Mouse (Mus musculus) embryo, embryonic 11 days (tissue): ENCODE measurements around the gene Creg2.
"Not testable (repeated sequence)": the region's sequence is repeated elsewhere in the genome, so short reads cannot be mapped to it uniquely, and the experiment has no call there.

Experiments
- DNase-seq: peaks from one replicate; pipeline ENCODE4 v3.0.0-alpha.2; 2015

The Creg2 gene

DNA sequence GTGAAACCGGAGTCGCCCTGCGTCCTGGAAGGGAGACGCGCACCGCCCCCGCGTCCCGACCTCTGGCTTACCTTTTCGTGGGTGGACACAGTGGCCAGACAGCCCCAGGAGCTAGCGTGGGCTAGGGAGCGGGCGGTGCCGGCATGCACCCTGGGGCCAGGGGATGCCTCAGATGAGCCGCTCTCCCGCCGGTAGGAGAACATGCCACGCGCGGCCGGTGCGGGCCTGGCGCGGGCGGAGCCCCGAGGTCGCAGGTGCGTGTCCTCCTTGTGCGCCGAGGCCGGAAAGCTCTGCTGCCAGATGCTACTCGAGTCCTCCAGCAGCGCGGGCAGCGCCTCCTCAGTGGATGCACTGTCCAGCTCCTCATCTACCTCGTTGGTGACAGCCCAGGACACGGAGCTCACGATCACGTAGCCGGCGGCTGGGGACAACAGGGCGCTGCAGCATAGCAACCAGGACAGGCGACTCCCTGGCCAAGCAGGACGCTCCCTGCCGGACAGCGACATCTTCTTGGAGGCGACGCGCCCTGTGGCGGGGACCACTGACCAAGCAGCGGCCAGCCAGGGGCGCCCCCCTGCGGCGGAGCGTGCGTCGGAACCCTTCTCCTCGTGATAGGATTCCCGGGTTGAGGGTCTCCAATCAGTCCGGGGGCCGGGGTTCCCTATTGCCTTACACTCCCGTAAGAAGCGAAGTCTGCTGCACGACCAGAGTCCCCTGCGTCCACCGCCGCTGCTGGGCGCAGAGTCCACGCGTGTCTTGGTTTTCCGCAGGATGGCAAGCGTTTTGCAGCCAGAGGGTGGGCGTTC, 636 bp downstream of the Creg2 start:
- DNase-seq = peak; percentile 89

DNA sequence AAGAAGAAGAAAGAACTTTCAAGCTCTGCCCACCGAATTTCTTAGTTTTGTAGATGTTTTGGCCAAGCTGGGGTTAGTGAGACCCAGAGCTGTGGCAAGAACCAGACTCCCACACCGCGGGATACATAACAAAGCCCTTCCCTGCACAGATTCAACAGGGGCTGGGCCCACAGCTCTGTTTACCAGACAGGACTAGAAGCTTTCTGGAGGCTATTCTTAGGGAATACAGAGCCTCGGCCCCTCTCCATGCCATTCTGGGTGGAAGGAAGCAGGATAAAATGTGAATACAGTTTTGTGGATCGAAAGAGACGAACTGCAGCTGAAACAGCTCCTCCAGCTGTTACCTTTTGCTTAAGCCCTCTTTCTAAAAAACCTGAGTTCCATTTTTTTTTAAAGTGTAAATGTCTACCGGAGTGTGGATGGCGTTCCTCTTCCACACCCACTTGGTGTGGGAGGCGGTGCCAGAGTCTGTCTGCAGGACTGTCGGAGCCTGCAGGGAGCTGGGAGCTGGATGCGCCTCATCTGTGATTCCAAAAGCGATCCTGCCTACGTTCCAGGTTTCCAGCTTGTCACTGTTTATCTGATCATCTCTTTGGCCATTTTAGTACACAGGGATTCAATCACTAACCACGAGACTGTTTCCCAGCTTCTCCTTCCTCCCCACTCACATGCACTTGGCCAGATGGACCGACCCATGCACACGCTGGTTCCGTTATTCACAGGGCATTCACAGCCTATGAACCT, 1.4 kb downstream of the Creg2 start:
- DNase-seq = peak; percentile 21

DNA sequence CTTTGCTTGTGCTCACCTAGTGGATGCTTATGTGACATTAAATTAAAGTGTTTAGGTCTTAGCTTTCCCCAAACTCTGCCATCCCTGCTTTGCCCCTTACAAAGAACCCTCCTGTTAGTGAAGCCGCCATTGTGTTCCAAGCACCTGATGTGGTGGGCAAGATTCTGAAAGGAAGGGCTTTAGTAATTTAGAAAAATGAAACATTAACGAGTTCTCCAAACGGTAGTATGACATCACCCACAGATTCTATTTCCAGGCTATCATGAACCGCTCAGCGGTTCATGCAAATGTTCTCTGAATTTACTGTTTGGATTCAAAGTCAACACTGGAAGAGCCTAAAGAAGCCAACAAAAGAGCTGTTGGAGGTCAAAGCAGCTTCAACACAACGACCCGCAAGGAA, 2.7 kb downstream of the Creg2 start:
- no peak for DNase-seq

DNA sequence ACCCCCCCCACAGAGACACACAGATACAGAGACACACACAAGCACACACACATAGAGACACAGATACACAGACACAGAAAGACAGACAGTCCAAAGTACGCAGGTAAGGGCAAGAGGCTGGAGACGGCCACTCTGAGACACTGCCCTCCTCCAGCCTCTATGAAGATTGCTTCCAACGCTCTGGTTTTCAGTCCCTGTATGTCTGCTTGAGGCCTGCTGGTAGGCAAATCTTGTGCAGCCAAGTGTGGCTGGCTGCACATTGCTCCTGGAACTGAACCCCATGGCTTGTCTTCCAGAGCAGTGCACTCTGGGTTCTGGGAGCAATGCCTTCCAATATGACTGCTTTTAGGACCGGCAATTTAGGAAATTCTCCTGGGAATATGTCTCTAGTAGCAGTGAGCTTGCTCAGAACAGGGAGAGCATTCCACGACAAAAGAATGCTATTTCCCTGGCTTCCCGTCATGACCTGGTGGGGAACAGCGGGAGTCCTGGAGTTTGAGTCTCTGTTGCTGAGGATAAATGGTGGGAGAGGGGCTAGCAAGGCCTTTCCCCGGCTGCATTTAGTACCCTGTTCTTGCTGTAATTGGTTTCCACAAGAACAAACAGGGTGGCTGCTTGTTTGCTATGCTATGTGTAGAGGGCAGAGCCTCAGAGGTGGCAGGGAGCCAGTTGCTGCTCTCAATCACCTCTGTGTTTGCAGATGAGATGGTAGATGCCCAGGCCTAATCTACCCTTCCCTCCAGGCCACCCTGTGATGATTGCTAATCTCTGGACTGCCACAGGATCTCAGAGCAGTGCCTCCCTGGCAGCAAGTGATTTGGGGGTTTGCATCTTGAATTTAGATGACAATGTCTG, 5.1 kb downstream of the Creg2 start:
- DNase-seq = no peak

DNA sequence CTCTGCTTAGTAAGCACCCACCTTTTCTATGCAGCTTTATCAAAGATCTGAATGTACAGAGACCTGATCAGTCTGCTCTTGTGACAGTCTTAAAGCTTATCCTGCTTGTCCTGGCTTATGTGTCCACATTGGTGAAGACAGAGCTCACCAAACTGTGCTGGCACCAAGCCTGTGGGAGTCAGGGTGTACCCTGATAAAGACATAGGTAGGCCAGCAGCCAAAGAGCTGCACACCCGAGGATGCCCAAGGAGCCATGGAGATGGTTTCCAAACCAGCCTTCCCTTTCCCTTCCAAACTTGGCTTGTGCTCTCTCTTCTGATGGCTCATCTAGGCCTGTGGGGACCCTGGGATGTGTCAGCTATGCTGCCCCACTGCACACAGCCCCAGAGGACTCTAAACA, 6.9 kb downstream of the Creg2 start:
- no peak for DNase-seq

DNA sequence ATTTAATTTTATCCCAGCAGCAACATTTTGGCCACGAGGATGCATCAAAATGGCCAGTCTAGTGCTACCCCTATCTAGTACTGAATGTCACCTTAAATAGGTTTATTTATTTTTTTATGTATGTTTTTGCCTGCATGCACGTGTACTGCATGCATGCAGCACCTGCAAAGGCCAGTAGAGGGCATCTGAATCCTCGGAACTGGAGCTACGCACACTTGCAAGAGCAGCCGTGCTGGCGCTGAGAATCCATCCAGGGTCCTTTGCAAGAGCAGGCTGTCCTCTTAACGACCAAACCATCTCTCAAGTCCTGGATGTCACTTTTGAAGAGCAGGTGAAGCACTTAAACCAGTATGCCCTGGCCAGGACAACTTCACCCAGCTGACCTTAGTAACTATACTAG, 9.6 kb downstream of the Creg2 start:
- no peak for DNase-seq

DNA sequence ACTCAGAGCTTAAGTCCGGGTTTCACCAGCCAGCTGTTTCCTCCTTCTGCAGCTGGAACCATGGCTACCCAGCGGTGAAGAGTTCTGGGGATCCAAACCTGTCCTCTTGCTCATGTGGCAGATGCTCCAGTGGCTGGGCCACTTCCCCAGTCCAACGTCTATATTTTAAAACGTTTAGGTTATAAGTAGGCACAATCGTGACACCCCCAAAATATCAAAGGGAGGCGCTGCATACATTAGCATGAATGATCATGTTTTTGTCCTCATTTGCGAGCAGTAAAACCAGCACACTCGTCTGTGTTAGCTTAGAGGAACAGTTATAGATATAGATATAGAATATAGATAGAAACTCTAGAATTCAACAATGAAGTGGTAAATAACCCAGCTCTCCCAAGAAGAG, 14.1 kb downstream of the Creg2 start:
- DNase-seq = no peak

DNA sequence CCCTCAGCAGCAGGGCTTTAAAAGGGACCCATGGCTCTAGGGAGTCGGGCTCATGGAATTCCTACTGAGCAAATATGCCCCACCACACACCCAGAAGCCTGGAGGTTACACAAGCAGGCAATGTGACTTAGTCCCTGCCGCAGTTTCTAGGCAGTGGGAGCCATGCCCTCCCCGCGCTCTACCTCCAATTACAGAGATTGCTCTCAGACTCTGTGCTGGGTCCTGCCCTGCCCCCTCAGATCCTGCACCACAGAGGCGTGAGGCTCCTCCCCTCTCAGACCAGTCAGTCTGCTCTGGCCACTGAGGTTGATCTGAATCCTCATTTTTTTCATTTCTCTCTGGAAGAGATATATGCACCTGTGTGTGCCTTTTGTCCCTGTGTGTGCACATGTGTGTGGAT, 14.6 kb downstream of the Creg2 start:
- DNase-seq = peak; percentile 51

DNA sequence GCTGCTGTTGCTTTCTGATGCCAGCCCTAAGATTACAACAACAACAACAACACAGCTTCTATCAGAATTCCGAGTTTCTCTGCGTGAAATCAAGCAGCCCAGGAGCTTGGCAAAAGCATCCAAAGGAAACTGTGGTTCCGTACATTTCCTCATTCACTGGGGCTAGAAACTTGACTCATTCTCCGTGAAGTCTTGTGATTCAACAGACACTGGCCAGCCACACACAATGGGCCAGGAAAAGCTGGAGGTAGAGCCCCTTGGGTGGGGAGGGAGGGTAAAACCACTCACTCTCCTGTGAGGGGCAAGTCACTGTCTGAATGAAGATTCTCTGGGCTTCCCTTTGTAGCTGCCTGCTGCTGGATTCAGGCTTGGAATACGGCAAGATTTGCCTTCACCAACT, 15.1 kb downstream of the Creg2 start:
- no peak for DNase-seq

DNA sequence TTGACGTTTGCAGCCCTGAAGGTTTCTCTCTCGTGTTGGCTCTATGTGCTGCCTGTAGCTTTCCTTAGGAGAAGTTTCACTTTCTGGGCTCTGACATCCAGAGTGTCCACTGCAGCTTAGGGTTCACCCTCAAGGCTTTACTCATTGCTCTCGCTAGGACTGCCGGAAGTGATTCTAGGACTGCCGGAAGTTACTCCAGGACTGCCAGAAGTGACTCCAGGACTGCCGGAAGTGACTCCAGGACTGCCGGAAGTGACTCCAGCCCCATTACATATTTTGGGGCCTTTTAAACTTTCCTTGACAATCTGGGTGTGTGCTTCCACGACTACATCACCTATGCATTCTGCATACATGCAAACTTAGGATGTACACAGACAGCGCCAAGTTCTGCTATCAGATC, 22.7 kb downstream of the Creg2 start:
- DNase-seq = no peak

DNA sequence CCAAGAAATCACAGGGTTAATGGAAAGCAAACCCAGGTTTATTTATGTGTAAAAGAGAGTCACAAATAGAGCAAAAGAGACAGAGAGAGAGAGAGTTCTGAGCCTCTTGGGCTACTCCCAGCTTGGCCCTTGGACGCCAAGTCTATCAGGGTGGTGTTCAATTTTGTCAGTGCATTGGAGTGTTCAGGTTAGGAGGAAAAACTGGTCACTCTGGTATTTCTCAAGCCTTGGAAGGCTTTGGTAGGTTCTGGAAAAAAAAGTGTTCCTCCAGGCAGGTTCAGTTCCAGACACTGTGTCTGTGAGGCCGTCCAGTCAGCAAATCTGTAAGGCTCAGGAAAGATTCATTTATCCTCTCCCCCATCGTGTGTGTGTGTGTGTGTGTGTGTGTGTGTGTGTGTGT, 25.8 kb downstream of the Creg2 start:
- DNase-seq = no peak

DNA sequence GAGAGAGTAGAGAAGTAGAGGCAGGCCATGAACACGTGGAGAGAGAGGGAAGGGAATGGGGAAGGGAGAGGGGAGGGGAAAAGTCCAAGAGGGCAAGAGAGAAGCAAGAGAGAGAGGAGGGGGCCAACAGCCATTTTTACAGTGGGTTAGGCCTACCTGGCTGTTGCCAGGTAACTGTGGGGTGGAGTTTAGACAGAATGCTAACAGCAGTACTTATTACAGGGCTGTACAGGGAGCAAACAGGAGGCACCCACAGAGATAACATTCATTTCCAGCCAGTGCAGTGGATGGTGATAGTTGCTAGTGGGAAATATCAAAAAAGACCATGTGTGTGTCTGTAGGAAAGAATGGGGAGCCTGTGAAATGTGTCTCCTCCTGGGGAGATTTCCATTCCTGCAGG, 27.5 kb downstream of the Creg2 start:
- DNase-seq = no peak

DNA sequence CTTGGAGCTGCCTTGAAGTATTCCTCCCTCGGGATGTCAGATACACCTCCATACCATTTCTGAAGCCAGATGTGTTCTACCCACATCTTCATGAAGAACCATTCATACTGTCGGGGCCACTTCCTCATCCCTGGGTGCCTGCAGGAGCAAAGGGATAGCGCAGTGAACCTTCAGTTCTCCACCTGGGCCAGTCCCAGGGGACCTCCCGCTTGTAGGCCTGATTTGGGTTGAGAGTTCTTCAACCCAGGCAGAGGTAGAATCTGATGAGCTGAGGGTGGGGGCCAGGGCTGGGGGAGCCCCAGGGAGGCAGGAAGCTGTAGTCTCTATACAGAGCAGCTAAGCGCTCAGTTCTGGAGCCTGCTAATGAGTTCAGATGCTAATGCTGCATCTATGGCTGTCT, 28.2 kb downstream of the Creg2 start:
- no peak for DNase-seq

DNA sequence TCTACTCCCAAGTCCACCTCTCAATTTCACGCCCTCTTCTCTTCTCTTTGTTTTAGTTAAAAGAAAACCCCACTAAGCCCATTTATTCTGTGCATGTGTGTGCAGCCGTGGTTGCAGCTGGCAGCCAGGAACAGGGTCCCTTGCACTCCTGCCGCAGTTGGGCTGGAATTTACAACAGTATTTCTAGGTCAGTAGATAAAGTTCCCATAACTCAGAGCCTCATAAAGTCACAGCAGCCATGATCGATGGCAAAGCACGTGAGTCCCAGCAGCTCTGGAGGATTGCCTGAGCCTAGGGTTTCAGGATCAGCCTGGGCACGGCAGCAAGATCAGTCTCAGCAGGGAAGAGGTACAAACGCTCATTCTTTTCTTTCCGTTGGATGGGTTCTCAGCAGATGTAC, 32.8 kb downstream of the Creg2 start:
- DNase-seq = peak; percentile 35

DNA sequence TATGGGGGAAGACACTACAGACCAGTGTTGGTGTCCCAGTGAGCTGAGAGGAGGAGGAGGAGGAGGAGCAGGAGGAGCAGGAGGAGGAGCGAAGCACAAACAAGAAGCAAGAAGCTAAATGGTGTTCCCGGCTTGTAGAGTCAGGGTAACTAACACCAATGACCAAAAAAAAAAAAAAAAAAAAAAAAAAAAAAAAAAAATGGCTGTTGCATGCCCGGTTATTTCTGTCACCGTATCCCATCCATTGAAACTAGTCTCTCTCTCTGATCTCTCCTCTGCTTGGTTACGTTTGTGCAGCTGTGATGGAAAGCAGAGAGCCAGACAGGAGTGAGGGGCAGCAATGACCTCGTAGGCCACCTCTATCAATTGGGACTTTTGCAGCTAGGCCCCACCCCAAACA, 35.7 kb downstream of the Creg2 start:
- DNase-seq = no peak

DNA sequence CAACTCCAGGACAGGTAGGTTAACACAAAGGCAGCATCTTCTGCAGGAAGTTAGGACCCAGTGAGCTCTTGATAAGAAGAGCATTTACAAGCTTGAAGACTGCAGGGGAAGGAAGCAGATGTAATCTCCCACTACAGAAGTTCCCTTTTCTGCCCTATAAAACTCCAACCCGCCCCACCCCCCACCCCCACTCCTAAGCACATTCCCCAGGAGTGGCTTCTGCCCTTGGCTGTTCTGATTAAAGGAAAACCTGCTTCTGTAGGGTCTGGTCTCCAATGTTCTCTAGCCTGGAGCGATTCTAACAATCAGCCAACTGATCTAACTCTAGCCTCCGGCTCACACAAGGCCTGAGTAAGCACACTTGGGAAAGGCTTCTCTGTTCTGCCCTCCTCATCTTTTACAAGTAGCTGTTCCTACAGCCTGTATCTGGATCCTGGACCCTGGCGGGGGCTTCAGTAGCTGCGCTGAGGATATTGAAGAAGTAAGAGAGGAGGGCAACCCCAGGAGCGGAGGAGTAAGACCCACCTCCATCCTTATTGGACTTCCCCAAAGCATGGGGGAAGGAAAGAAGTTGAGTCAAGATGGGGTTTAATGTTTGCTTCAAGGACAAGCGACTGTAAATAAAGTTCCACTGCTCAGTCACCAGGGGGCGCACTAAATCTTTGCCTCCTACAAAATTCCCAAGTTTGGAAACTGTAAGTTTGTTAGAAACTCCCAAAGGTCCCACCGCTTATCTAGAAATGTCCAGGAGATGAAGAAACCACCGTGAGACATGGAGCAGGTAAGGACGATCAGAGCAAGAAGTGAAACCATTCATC, 36.6 kb downstream of the Creg2 start:
- peak; percentile 73 for DNase-seq

DNA sequence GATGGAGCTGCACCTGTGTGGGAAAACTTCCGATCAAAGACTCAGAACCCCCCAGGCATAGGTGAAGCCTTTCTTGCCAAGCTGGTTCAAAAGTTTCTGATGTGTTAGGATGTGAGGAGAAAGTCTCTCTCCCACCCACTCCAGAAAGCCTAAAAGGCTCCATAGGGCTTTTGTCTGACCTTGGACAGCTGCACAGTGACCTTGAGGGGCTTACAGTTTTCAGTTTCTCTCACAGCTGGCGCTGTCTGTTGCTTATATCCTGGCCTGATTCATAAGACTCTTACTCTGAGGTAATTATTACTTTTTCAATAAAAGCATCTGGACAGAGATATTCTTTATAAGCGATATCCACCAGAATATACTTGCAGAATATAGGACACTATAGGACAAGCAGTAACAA, 38.2 kb downstream of the Creg2 start:
- DNase-seq = peak; percentile 26

DNA sequence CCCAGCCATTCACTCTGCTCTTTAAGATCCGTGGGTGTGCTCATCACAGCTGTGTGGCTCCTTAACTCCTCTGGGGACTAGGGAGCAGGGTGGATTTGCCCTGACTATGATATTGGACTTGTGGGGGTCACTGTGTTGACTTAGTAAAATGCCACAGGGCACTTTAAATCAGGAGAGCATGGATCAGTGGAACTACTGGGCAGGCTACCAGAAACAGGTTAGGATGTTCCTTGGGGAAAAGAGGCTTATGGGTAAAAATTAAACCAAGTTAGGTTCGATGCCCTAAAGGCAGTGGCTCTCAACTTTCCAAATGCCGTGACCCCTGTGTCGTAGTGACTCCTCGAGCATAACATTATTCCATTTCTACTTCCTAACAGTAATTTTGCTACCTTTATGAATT, 38.8 kb downstream of the Creg2 start:
- no peak for DNase-seq

DNA sequence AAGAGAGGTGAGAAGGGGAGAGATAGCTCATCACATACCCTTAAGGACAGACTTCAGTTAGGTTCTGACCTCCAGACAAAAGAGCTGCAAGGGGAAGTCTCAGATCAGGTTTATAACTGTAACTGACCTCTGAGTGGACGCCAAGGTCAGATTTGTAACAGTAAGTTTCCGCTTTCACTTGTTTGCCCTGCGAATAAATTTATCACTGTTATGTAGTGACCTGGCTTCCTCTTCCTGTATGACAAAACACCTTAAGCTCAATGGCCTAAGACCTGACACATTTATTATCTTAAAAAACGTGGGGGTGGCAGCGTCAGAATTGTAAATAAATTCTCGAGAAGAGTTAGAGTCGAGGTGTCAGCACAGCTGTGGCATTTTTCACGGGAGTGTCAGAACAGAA, 42.7 kb downstream of the Creg2 start:
- DNase-seq = no peak

DNA sequence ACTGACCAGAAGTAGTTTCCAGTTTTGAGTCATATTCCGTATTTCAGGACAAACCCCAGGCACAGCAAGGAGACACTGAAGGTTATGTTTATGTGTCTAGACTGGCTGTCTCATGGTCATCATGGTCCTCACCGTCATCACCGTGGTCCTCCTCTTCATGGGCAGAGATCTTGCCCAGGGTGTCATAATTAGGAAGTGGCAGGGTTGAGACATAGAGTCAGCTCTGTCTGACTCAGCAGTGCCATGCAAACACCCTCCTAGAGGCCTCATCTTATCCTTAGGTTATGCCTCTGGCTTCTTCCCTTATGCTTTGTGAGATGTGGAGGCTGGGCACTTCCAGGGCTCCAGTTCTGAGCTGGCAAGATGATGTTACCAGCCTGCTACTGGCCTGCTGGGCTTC, 48.8 kb downstream of the Creg2 start:
- no peak for DNase-seq

DNA sequence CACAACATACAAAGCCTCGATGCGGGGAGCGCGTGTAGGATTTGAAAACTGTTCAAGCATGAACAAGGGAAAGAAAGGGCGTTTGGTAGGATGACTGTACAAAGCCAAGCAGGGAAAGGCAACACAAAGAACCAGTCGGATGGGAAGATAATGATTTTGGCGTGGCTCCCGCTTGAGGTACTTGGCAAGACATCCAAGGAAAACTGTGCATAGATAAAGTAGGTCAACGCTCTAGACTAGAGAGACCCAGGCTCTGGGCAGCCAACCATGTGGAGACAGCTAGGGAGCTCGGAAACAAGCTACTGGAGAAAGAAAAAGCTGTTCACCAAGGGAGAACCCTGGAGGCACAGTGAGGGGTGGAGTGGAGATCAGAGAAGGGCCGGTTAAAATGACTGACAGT, 52.5 kb downstream of the Creg2 start:
- no peak for DNase-seq

DNA sequence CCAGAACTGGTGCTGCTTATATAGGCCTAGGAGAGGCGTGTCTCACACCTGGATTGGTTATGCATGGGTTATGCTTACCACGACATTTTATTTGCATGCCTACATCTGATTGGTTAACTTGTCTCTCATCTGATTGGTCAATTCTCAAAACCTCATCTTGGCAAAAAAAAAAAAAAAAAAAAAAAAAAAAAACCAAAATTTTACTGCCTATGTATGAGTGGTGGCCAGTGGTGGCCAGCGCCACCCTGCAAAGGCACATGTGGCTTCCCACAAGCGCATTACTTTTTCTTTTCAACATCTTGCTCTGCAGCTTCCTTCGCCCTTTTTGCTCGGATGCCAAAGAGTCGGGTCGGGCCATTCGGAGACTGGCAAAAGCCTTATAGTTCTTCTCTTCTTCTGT, 54.1 kb downstream of the Creg2 start:
- DNase-seq = not testable (repeated sequence)

DNA sequence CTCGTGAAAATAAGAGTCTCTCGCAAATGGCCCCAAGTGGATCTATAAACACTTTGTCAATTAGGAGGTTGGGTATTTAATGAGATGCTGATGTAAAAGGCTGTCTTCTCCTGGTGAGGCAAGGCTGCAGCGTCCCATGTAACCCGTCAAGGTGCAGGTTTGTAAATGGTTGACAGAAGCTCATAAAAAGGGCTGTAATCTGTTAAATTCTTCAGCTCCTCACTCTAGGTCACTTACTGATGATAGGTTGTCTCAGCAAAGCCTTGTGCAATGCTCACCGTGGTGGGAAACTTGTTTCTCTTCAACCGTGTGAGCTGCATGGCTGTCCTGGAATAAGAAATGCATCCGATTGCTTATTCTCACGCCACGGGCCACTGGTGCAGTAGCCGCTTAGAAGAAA, 57.4 kb downstream of the Creg2 start:
- no peak for DNase-seq
